Mouse (Mus musculus) hindlimb bud, embryonic 11.5 days (tissue): ENCODE results near the gene Cmpk2.
A peak's percentile ranks its signal among the peaks of the same experiment; 100 is the strongest.
"Not testable (repeated sequence)": the region's sequence is repeated elsewhere in the genome, so short reads cannot be mapped to it uniquely, and the experiment has no call there.

Experiments
- DNase-seq: peaks from one replicate; pipeline ENCODE4 v3.0.0-alpha.2; 2012; ENCODE audit warnings: low read depth, low spot score; ENCODE audit errors: extremely low spot score

Gene Cmpk2

GRCm38 (mm10) chr12:26478196-26479004, 9.4 kb downstream of the Cmpk2 start:
- DNase-seq, result no peak

- DNase-seq, result not testable (repeated sequence)
Measured at GRCm38 (mm10) chr12:26485738-26486580, 17.0 kb downstream of the Cmpk2 start.

GRCm38 (mm10) chr12:26487874-26488616, 19.0 kb downstream of the Cmpk2 start:
- DNase-seq, result peak; percentile 62

- DNase-seq, result no peak
Measured at GRCm38 (mm10) chr12:26488617-26489274, 19.7 kb downstream of the Cmpk2 start.

- no peak for DNase-seq
Measured at GRCm38 (mm10) chr12:26489942-26490341, 20.9 kb downstream of the Cmpk2 start.

- DNase-seq, result no peak
Measured at GRCm38 (mm10) chr12:26501042-26501441, 32.0 kb downstream of the Cmpk2 start.

GRCm38 (mm10) chr12:26510971-26511370, 42.0 kb downstream of the Cmpk2 start:
- no peak for DNase-seq

- DNase-seq, result no peak
Measured at GRCm38 (mm10) chr12:26518206-26518605, 49.2 kb downstream of the Cmpk2 start.

GRCm38 (mm10) chr12:26524943-26525697, 56.1 kb downstream of the Cmpk2 start:
- no peak for DNase-seq

GRCm38 (mm10) chr12:26525698-26526026, 56.7 kb downstream of the Cmpk2 start:
- no peak for DNase-seq
